Mouse (Mus musculus): Measurements from ENCODE around the gene Cd300ld. TPM values are rescaled to one million over a fixed set of nuclear protein-coding genes. Genes with fewer than 3 reads are reported as not detected.

Cd300ld gene
- polyA plus RNA-seq, 1 experiment from 2014 or later = 0.10 TPM

Other genes with a start within 250 kb of the Cd300ld start
- 0.80 and 1.4 TPM in 2 replicates for gene Kif19a, start 224.5 kb downstream of the Cd300ld start, polyA plus RNA-seq (2016; fragmentation: Nextera tagmentation; extraction: Ambion mirVana)
- 41.6 and 44.8 TPM in 2 replicates for gene Btbd17, start 194.0 kb downstream of the Cd300ld start, polyA plus RNA-seq (2016; fragmentation: Nextera tagmentation; extraction: Ambion mirVana)
- not detected in 2 replicates for gene Gpr142, start 191.0 kb downstream of the Cd300ld start, polyA plus RNA-seq (2016; fragmentation: Nextera tagmentation; extraction: Ambion mirVana)
- 8.4 and 10.8 TPM in 2 replicates for gene Gprc5c, start 138.8 kb downstream of the Cd300ld start, polyA plus RNA-seq (2016; fragmentation: Nextera tagmentation; extraction: Ambion mirVana)
- gene Cd300a, start 99.9 kb downstream of the Cd300ld start, polyA plus RNA-seq (2016; fragmentation: Nextera tagmentation; extraction: Ambion mirVana) = 0.44 and 0.68 TPM in 2 replicates
- gene Cd300lb, start 55.5 kb downstream of the Cd300ld start, polyA plus RNA-seq (2016; fragmentation: Nextera tagmentation; extraction: Ambion mirVana) = not detected in 2 replicates
- not detected in 2 replicates for gene Cd300c, start 20.8 kb downstream of the Cd300ld start, polyA plus RNA-seq (2016; fragmentation: Nextera tagmentation; extraction: Ambion mirVana)
- gene Cd300c2, start 12.0 kb upstream of the Cd300ld start, polyA plus RNA-seq (2016; fragmentation: Nextera tagmentation; extraction: Ambion mirVana) = 0.47 and 0.96 TPM in 2 replicates
- gene Cd300ld2, start 26.3 kb upstream of the Cd300ld start, polyA plus RNA-seq (2016; fragmentation: Nextera tagmentation; extraction: Ambion mirVana) = not detected in 2 replicates
- not detected in 2 replicates for gene Cd300ld4, start 37.1 kb upstream of the Cd300ld start, polyA plus RNA-seq (2016; fragmentation: Nextera tagmentation; extraction: Ambion mirVana)
- gene Cd300ld5, start 47.8 kb upstream of the Cd300ld start, polyA plus RNA-seq (2016; fragmentation: Nextera tagmentation; extraction: Ambion mirVana) = not detected in 2 replicates
- not detected in 2 replicates for gene Cd300ld3, start 58.5 kb upstream of the Cd300ld start, polyA plus RNA-seq (2016; fragmentation: Nextera tagmentation; extraction: Ambion mirVana)
- gene Cd300e, start 72.3 kb upstream of the Cd300ld start, polyA plus RNA-seq (2016; fragmentation: Nextera tagmentation; extraction: Ambion mirVana) = not detected in 2 replicates
- 0.80 and 1.2 TPM in 2 replicates for gene Rab37, start 101.5 kb upstream of the Cd300ld start, polyA plus RNA-seq (2016; fragmentation: Nextera tagmentation; extraction: Ambion mirVana)
- 0.19 TPM in 1 of 2 replicates, not detected in the other for gene Cd300lf, start 144.1 kb upstream of the Cd300ld start, polyA plus RNA-seq (2016; fragmentation: Nextera tagmentation; extraction: Ambion mirVana)
- 31.3 and 32.2 TPM in 2 replicates for gene Slc9a3r1, start 173.4 kb upstream of the Cd300ld start, polyA plus RNA-seq (2016; fragmentation: Nextera tagmentation; extraction: Ambion mirVana)
- gene Tmem104, start 197.6 kb upstream of the Cd300ld start, polyA plus RNA-seq (2016; fragmentation: Nextera tagmentation; extraction: Ambion mirVana) = 7.9 and 8.4 TPM in 2 replicates
- 16.0 and 16.6 TPM in 2 replicates for gene Nat9, start 197.9 kb upstream of the Cd300ld start, polyA plus RNA-seq (2016; fragmentation: Nextera tagmentation; extraction: Ambion mirVana)